Mouse (Mus musculus) adrenal gland, adult 2 months (tissue): ENCODE results near the gene Acot2. TPM values are rescaled to one million over a fixed set of nuclear protein-coding genes. Genes with fewer than 3 reads are reported as not detected.
"Not testable (repeated sequence)": the region's sequence is repeated elsewhere in the genome, so short reads cannot be mapped to it uniquely, and the experiment has no call there.

Experiments
- DNase-seq: peaks from one replicate; pipeline ENCODE4 v3.0.0; 2021
- long read RNA-seq: library from polyadenylated mRNA; stranded (forward); transcript quantifications from one replicate; pipeline ENCODE4 v2.0.0, GENCODE M21; 2021
- polyA plus RNA-seq: library from polyadenylated mRNA; depleted of rRNA; stranded (reverse); fragments of >200 nt; gene quantifications from 2 replicates; pipeline ENCODE4 v1.2.3, GENCODE M21; 2012; rRNA removed
- total RNA-seq, 2 experiments: library from RNA; stranded (reverse); gene quantifications; 2 replicates each; pipeline ENCODE4 v1.2.3; 2021

Acot2 gene
- 10 to 100 TPM; 19.5 to 26.1 TPM for total RNA-seq
- 20.9 and 31.7 TPM in 2 replicates for polyA plus RNA-seq
- long read RNA-seq, transcript Acot2-201 (3 exons, 2,196 nt) = major isoform, 10 of 13 reads
- long read RNA-seq, partial matches to known transcripts = 0 of 13 reads
- long read RNA-seq, other reads (novel, unspliced or antisense) = 3 of 13 reads

DNA sequence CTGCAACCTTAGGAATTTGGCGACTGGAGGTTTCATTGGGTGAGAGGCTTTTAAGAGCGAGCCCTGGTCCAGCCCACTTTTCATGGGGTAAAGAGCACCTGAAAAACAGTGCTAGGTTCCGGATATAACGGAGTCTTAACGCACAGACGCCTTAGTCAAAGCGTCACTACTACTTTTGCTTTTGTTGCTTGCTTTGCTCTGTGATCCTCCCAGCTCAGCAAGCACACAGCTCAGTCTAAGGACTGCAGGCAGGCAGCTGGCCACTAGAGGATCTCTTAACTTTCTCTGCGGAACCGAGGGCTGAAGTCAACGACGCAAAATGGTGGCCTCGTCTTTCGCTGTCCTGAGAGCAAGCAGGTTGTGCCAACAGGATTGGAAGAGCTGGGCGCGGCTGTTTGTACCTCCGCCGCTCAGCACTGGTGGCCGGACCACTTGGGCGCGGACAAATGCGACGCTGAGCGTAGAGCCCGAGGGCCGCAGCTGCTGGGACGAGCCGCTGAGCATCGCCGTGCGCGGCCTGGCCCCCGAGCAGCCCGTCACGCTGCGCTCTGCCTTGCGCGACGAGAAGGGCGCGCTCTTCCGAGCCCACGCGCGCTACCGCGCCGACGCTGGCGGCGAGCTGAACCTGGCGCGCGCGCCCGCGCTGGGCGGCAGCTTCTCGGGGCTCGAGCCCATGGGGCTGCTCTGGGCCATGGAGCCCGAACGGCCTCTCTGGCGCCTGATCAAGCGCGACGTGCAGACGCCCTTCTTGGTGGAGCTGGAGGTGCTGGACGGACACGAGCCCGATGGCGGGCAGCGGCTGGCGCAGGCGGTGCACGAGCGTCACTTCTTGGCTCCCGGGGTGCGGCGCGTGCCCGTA, at the start of gene Acot2:
Gene Acot2, plus strand, starts transcription at position 279 of the 859 bp plus-strand sequence.
- DNase-seq = peak; percentile 86

DNA sequence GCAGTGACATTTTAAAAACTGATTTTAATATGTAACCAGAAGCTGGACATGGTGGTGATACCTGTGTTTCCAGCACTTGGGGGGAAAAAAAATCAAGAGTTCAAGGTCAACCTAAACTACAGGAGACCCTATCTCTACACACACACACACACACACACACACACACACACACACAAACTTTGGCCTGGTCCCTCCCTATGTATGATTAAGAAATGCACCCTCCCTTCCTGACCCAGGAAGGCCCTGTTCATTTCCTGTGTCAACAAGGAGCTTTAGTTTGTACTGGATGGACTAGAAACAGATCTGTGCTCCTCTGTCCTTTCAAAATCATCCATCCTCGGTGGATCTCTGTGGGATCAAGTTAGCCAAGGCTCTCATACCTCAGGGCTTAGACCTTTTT, 49.1 kb upstream of the Acot2 start:
- DNase-seq = not testable (repeated sequence)

DNA sequence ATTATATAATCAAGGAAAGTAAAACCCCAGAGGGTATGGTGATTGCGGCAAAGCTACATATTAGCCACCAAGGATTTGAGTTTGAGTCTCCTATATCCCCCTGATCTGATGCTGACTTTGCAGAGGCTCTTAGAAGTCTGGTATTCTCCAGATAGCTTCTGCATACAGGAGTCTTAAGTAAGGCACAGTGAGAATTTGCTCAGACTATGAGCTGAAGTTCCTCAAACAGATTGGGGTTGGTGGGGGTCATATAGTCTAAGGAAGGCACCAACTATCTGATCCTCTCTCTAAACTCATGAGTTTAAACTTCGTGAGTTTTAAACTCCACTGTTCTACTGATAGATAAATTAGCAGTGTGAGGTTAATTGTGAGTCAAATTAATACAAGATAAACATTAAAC, 48.3 kb upstream of the Acot2 start:
- DNase-seq = no peak

DNA sequence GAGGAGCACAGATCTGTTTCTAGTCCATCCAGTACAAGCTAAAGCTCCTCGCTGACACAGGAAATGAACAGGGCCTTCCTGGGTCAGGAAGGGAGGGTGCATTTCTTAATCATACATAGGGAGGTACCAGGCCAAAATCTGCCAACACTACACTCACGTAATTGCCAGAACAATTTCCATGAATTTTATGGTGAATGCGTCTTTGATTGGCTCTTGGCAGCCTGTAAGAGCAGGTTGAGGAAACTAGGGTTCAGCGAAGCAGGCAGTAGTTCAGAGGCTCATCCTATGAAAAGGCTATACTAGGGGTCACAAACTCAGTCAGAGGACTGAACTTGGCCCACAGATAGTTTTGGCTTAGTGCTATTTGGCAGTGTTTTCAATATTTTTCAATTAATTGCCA, 47.6 kb upstream of the Acot2 start:
- DNase-seq = no peak

DNA sequence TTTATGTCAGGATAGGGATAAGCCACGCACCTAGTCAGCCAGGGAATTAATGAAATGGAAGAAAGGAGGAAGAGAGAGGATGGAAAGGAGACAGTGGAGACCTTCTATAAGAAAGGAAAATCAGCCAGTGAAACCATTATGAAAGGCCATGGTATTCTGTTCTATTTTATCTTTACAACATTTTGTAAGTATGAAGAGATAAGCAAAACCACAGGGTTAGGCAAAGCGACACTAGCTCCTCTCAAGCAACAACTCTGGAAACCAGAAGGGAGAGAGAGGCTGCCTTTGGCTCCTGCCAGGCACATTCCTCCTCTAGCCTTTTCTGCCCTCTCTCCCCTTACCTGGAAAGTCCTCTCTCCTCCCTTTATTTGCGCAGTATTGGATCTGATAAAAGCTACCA, 45.7 kb upstream of the Acot2 start:
- DNase-seq = no peak

DNA sequence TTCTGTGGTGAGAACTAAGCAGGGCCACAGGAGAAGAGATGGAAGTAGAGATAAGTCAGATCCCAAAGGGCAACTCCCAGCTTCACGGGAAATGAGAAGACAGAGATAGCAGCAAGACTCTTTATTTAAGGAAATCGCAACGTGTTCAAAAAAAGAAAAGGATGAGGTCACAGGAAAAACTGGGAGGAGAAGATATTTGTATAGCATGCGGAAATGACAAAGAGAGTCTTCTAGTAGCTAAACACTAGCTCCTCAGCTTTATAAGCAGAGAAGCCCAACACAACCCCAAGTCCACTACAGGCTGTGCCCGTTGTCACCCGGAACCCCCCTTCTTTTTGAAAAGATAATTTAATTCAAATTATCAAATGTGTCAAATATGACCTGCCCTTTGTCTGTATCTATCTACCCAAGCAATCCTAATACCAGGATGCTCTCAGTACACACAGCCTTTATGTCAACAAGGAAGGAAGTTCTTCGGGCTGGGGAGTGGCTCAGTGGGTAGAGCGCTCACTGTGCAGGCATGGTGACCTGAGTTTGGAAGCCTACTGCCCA, 40.3 kb upstream of the Acot2 start:
- DNase-seq = peak; percentile 22

DNA sequence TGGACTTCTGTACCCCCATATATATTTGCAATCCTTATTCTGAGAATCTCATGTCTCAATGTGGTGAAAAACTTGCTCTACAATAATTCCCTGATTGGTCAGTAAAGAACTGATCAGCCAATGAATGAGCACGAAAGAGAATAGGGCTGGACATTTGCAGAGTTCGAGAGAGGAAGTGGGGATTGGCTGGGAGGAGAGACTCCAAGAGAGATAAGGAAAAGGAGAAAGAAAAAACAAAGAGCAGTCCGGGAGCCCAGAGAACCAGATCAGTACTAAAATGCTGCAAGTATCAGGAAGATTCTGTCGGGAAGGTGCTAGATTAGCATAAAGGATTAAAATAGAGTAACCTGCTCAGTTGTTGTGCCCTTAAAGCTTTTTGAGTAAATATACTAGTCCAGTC, 38.6 kb upstream of the Acot2 start:
- DNase-seq = no peak

DNA sequence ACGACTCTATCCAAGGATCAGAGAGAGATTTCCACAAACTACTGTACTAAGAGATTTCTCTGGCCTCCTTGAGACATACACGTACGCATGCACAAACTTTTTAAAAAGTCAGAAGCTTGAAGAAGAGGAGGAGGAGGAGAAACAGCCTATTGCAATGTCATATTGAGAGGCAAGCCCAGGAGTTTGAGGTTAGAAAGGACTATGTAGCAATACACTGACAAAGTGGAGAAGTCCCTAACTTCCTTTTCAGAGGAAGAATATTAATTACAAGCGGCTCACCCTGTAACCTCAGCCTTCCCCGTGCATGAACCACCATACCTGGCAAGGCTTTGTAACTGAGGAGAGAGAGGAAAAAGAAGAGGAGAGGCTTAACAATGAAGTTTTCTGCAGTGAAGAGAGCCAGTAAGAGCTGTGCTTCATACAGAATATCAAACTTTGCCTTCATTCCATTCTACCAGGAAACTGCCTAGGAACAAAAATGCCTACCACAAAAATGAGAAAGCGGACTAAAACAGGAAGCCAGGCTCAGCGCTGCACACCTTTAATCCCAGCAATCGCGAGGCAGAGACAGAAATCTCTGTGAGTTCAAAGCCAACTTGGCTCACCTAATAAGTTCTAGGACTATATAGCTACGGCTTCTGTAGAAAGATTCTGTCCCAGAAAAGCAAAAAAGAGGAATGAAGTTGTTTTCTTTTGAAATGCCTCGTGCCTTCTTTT, 37.7 kb upstream of the Acot2 start:
- DNase-seq = no peak

DNA sequence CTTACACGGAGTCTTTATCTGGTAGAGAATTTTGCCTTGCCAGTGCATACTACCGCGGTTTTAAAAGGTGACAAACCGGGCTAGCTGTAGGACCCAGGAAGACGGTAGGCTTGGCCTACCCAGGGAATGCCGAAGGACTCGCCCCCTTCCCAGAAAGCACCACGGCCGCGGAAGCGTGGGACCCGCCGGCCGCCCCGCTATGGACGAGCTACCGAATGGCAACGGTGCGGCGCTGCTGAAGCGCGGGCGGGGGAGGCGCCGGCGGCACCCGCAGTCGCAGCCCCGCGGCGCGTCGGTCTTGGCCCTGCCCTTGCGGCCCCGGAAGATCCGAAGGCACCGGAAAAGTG, 37.2 kb upstream of the Acot2 start, which contains the start of gene Riox1:
Gene Riox1, plus strand, starts transcription at position 116 of the 347 bp plus-strand sequence.
- peak; percentile 94 for DNase-seq

DNA sequence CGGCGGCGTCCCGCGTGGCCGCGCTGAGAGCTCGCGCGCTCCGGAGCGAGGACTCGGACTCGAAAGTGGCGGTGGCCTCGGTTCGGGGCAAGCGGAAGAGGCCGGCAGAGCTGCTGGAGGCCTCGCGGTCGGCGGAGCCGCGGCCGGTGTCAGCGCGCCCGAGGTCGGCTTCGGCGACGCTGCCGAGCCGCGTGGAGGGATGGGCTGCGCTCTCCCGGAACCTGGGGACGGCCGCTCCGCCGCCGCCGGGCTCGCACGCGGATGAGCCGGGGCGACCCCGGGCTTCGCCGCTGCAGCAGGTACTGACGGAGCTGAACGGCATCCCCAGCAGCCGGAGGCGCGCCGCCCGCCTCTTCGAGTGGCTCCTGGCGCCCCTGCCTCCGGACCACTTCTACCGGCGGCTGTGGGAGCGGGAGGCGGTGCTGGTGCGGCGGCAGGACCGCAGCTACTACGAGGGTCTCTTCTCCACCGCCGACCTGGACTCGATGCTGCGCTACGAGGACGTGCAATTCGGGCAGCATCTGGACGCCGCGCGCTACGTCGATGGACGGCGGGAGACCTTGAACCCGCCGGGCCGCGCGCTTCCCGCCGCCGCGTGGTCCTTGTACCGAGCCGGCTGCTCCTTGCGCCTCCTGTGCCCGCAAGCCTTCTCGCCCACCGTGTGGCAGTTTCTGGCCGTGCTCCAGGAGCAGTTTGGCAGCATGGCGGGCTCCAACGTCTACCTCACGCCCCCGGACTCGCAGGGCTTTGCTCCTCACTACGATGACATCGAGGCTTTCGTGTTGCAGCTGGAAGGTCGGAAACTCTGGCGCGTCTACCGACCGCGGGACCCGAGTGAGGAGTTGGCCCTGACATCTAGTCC, 36.6 kb upstream of the Acot2 start:
- DNase-seq = peak; percentile 64

DNA sequence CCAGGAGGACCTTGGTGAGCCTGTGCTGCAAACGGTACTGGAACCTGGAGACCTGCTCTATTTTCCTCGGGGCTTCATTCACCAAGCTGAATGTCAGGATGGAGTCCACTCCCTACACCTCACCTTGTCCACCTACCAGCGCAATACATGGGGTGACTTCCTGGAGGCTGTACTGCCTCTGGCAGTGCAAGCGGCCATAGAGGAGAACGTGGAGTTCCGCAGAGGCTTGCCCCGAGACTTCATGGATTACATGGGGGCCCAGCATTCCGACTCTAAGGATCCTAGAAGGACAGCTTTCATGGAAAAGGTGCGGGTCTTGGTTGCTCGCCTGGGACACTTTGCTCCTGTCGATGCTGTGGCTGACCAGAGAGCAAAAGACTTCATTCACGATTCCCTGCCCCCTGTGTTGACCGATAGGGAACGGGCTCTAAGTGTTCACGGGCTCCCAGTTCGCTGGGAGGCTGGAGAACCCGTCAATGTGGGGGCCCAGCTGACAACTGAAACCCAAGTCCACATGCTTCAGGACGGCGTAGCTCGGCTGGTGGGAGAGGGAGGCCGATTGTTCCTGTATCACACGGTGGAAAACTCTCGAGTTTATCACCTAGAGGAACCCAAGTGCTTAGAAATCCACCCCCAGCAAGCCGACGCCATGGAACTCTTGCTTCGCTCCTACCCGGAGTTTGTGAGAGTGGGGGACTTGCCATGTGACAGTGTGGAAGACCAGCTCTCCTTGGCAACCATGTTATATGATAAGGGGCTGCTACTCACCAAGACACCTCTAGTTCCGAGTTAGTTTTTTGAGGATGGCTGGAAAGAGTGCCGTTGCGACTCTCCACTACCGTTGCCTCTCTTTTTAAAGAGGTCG, 35.7 kb upstream of the Acot2 start:
- DNase-seq = no peak

DNA sequence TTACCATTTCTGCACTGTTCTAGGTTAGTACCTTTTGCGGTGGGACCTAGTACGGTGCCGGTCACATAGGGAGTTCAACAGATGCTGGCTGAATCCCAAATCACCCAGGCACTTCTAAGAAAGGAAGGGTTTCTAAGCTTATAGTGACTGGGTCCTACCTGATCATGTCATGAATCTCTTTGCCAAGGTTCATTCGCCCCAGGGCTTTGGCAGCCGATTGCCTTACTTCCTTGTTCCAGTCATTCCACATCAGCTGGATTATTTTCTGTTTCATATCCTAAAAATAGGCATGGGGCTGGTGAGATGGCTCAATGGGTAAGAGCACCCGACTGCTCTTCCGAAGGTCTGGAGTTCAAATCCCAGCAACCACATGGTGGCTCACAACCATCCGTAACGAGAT, 29.4 kb upstream of the Acot2 start:
- no peak for DNase-seq

DNA sequence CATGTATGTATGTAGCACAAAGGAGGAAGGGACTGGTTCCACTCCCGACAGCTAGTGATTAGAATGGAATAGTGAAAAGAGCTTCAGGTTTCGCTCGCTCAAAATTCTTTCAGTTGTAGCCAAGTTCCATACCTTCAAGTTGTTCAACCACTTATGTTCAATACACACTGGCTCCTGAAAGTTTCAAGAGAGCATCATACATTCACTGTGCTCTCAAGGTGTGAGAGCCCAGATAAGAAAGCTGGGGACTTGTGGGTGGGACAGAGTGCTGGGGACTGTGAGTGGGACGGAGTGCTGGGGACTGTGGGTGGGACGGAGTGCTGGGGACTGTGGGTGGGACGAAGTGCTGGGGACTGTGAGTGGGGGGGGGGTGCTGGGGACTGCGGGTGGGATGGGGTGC, 22.4 kb upstream of the Acot2 start:
- DNase-seq = no peak

DNA sequence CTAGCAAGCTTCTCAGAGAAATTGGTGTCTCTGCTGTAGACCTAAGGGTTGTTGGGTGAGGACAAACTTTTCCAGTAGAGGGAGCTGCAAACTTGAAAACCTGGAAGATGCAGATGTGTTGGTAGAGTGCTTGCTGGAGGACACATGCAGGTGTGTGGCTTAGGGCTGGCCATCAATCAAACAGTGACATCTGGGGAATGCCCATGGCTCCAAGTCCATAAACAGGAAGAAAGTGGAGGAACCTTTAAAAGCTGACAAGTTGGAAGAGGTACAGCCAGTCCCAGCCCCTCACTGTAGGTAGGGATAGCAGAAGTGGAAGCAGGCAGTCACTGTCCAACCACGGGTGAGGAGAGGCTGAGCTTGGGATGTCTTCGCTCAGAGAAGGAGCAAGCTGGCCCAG, 15.5 kb upstream of the Acot2 start:
- peak; percentile 53 for DNase-seq

DNA sequence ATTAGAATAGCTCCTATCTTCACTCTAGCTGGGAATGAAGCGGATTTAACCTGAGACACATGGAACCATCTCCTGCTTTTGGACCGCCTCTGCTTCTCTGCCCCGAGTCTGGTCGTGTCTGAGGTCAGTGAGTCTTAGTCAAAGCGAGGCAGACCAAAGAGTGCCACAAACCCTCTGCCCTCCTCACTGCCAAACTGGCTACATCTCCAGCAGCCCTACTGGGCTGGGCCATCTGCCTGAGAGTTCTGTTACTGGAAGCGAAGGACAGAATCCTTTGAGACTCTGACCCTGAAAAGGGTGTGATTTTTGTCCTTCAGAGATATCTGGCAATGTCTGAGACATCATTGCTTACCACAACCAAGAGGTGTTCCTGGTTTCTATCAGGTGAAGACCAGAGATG, 8.8 kb upstream of the Acot2 start:
- no peak for DNase-seq

DNA sequence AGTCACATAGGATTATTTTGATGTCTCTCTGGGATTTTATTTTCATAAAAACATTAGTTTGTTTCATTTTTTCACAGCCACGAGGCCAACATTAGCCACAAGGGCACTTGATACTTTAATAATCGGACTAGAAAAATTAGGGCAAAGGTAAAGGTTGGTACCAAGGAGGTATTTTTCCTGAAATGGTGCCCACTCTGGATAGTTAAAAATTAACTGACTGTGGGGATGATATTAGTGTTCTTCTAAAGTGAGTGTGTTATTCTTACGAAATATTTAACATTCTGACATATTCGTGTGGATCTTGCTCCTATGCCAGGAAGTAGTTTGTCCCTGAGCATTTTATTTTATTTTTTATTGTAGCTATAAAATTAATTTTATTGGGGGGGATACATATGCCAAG, 6.0 kb upstream of the Acot2 start:
- DNase-seq = no peak

DNA sequence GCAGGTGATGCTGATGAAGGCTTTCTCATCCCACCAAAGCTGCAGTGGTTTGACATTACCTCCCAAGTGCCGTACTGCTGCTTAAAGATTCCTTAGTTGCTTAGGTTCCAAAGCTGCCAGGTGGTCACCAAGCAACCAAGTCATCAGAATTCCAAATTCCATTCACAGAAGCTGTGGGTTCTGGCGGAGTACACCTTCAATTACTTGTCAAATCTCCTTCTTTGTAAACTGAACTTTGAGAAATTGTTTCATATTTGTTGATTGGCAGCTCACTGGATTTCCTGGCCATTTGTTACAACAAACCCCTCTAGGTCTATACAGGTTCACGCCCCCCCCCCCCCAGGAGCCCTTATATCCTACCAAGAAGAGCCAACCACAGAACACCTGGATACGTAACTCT, 2.9 kb upstream of the Acot2 start, which contains the start of gene Heatr4:
Gene Heatr4, minus strand, starts transcription at position 101 of the 400 bp plus-strand sequence.
- DNase-seq = no peak

DNA sequence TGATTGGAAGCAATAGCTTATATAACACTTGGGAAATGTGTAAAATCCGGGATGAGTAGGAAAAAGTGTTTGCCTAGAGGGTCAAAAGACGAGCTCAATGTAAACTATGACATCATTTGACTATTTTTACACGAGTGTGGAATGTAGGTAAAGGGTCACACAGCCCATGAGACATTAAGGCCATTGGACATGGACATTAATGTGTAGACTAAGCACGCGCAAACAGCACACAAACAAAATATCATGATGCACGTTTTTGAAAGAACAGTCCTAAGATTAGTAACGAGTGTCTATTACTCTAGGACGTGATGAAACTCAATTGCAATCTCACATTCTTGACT, 449 bp upstream of the Acot2 start:
- no peak for DNase-seq

DNA sequence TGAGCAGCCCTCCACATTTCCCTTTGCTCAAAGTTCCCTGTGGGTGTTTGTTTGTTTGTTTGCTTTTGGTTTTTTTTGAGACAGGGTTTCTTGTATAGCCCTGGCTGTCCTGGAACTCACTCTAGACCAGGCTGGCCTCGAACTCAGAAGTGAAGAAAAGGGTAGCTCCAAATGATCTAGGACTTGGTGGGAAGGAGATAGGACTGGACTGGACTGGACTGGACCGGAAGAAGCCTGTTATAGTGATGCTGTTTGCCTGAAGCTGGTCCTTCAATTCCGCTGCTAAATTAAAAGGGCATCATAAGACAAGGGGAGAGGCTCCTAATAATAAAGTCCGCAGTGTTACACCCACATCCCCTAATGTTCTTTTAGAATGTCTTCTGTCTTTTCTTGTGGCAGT, 822 bp downstream of the Acot2 start:
- no peak for DNase-seq

DNA sequence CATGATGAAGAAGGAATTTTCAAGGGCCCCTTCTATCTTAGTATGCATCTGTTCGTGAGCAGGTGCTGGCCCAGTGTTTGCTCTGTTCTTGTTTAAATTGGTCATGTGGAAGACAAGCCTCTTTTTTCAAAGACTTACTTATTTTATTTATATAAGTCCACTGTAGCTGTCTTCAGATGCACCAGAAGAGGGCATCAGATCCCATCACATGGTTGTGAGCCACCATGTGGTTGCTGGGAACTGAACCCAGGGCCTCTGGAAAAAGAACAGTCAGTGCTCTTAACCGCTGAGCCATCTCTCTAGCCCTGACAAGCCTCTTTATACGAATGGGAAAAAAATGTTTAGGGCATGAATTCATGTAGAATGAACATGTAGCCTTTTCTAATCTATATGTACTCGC, 1.7 kb downstream of the Acot2 start:
- DNase-seq = no peak

DNA sequence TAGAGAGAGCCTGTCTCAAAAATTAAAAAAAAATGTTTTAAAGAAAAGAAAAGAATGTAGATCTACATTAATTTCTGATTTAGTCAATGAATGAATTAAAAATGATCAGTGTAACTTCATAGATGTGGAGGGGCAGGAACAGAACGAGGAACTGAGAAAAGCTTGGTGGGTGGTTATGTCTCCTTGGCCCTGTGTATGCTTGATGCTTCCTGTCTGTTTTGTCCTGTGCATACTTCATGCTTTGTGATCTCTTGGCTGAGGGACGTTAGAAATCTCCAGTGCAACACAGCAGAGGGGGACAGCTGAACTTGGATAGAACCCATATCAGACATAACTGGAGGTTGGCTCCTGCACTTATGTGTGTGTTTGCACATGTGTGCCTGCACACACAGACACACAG, 9.6 kb downstream of the Acot2 start:
- DNase-seq = no peak
